Mouse (Mus musculus): ENCODE data around the gene Irf2bp2. TPM values are rescaled to one million over a fixed set of nuclear protein-coding genes. Genes with fewer than 3 reads are reported as not detected.
"Not testable (repeated sequence)": the region's sequence is repeated elsewhere in the genome, so short reads cannot be mapped to it uniquely, and the experiment has no call there.

The Irf2bp2 gene
- polyA plus RNA-seq, 1 experiment from 2014 or later, result 12.6 TPM

GRCm38 (mm10) chr8:126600816-126601243 lies 7.0 kb upstream of the Irf2bp2 start:
- no peak for ATAC-seq (ENCODE audit: borderline replicate concordance, extremely low read depth, low FRiP score, low TSS enrichment)
- peak overlapping the region; percentile 56 for H3K27ac ChIP-seq
- no peak overlapping the region for H3K4me3 ChIP-seq
- no peak overlapping the region for H3K9ac ChIP-seq
- no peak overlapping the region for H3K4me2 ChIP-seq
- WGBS, result 6% methylated on average over 7 of the region's 7 CpGs
- no peaks in the 10 kb centered on the region for H3K36me3 ChIP-seq
- peaks cover 58% of the 10 kb centered on the region for H3K4me1 ChIP-seq
- H3K9me3 ChIP-seq, result no peaks in the 10 kb centered on the region
- H3K27me3 ChIP-seq, result no peaks in the 10 kb centered on the region

DNA sequence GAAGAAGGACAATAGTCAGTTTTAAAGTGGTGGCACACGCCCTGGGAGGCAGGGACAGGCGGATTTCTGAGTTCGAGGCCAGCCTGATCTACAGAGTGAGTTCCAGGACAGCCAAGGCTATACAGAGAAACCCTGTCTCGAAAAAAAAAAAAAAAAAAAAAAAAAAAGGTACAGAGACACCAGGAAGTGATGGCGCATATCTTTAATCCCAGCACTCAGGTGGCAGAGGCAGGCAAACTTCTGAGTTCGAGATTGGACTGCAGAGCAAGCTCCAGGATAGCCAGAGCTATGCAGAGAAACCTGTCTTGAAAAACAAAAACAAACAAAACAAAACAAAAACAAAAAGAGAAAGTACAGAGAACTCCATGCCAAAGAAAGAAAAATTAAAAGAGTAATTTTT lies 6.6 kb upstream of the Irf2bp2 start:
- WGBS, result 76% methylated on average over 6 of the region's 6 CpGs
- not testable (repeated sequence) for H3K27me3 ChIP-seq; H3K9ac ChIP-seq; H3K9me3 ChIP-seq; H3K4me2 ChIP-seq; H3K4me3 ChIP-seq; ATAC-seq (ENCODE audit: borderline replicate concordance, extremely low read depth, low FRiP score, low TSS enrichment); H3K36me3 ChIP-seq
- H3K4me1 ChIP-seq, result peaks cover 63% of the 10 kb centered on the region
- peak overlapping the region; percentile 56 for H3K27ac ChIP-seq

- no peaks in the 10 kb centered on the region for H3K9me3 ChIP-seq
- no peak overlapping the region for H3K4me3 ChIP-seq
- no peak overlapping the region for H3K4me2 ChIP-seq
- no peaks in the 10 kb centered on the region for H3K36me3 ChIP-seq
- peaks cover 70% of the 10 kb centered on the region for H3K4me1 ChIP-seq
- WGBS, result 80% methylated on average over 4 of the region's 4 CpGs
- ATAC-seq (ENCODE audit: borderline replicate concordance, extremely low read depth, low FRiP score, low TSS enrichment), result no peak
- H3K9ac ChIP-seq, result no peak overlapping the region
- H3K27me3 ChIP-seq, result no peaks in the 10 kb centered on the region
- H3K27ac ChIP-seq, result no peak overlapping the region
Observed at GRCm38 (mm10) chr8:126599297-126599696, 5.5 kb upstream of the Irf2bp2 start.

GRCm38 (mm10) chr8:126598218-126598617 lies 4.4 kb upstream of the Irf2bp2 start:
- no peaks in the 10 kb centered on the region for H3K9me3 ChIP-seq
- WGBS, result 20% methylated on average over 12 of the region's 12 CpGs
- peaks cover 63% of the 10 kb centered on the region for H3K4me1 ChIP-seq
- H3K9ac ChIP-seq, result no peak overlapping the region
- H3K27ac ChIP-seq, result peak overlapping the region; percentile 100
- H3K36me3 ChIP-seq, result no peaks in the 10 kb centered on the region
- no peak overlapping the region for H3K4me2 ChIP-seq
- no peaks in the 10 kb centered on the region for H3K27me3 ChIP-seq
- H3K4me3 ChIP-seq, result no peak overlapping the region
- no peak for ATAC-seq (ENCODE audit: borderline replicate concordance, extremely low read depth, low FRiP score, low TSS enrichment)

- no peak overlapping the region for H3K4me3 ChIP-seq
- peaks cover 51% of the 10 kb centered on the region for H3K4me1 ChIP-seq
- H3K27me3 ChIP-seq, result no peaks in the 10 kb centered on the region
- no peaks in the 10 kb centered on the region for H3K9me3 ChIP-seq
- 48% methylated on average over 5 of the region's 5 CpGs for WGBS
- peak overlapping the region; percentile 0; the same call in 1 of the 2 replicates for H3K9ac ChIP-seq
- peak overlapping the region; percentile 100 for H3K27ac ChIP-seq
- H3K4me2 ChIP-seq, result peak overlapping the region; percentile 80
- ATAC-seq (ENCODE audit: borderline replicate concordance, extremely low read depth, low FRiP score, low TSS enrichment), result no peak
- H3K36me3 ChIP-seq, result no peaks in the 10 kb centered on the region
Observed at GRCm38 (mm10) chr8:126596721-126597120, 2.9 kb upstream of the Irf2bp2 start.

DNA sequence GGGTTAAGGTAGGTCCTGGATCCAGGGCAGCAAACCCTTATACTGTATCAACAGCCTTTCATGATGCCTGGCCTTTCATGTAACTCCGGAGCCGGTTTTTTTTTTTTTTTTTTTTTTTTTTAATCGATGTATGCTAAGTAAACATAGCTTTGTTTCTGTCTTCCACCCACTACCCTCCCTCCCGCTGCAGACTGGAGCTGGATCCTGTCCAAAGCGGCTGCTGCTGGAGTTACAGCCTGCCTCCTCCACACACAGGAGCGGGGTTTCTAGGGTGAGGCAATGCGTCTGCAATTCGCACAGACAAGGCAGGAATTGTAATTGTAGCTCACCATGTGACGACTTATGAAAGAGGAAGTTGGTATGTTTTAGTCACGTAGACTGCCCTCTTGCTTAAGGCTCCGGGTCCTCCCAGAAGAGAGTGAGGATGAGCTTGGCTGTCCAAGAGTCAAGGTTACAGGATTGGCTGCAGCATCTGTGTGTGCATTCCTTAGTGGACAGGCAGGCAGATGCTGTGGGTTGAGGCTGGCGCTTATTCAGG lies 2.4 kb upstream of the Irf2bp2 start:
- Histone ChIP-seq H3K9me3 (no peaks in the 10 kb centered on the region), H3K4me1 (peaks cover 45% of the 10 kb centered on the region), H3K27ac (peak overlapping the region; percentile 100), H3K36me3 (peaks cover 3% of the 10 kb centered on the region; the same call in 1 of the 2 replicates), H3K9ac (peak overlapping the region; percentile 58; the same call in 1 of the 2 replicates), H3K4me2 (peak overlapping the region; percentile 80), H3K4me3 (peak overlapping the region; percentile 87), H3K27me3 (no peaks in the 10 kb centered on the region)
- peak; percentile 64 for ATAC-seq (ENCODE audit: borderline replicate concordance, extremely low read depth, low FRiP score, low TSS enrichment)
- under 1% methylated on average over 12 of the region's 12 CpGs for WGBS

GRCm38 (mm10) chr8:126595204-126596061 lies 1.6 kb upstream of the Irf2bp2 start:
- Histone ChIP-seq H3K36me3 (peaks cover 5% of the 10 kb centered on the region; the same call in 1 of the 2 replicates), H3K9me3 (no peaks in the 10 kb centered on the region), H3K9ac (peak overlapping the region; percentile 58), H3K4me3 (peak overlapping the region; percentile 87), H3K27ac (peak overlapping the region; percentile 100), H3K4me2 (peak overlapping the region; percentile 80), H3K4me1 (peaks cover 38% of the 10 kb centered on the region), H3K27me3 (no peaks in the 10 kb centered on the region)
- ATAC-seq (ENCODE audit: borderline replicate concordance, extremely low read depth, low FRiP score, low TSS enrichment), result no peak
- WGBS, result 9% methylated on average over 15 of the region's 16 CpGs

- ATAC-seq (ENCODE audit: borderline replicate concordance, extremely low read depth, low FRiP score, low TSS enrichment), result peak; percentile 90
Observed at GRCm38 (mm10) chr8:126594481-126595000, 755 bp upstream of the Irf2bp2 start.

GRCm38 (mm10) chr8:126592771-126593571 lies 815 bp downstream of the Irf2bp2 start:
- Histone ChIP-seq H3K4me2 (peak overlapping the region; percentile 81), H3K36me3 (peaks cover 5% of the 10 kb centered on the region; the same call in 1 of the 2 replicates), H3K4me1 (peaks cover 40% of the 10 kb centered on the region), H3K27ac (peak overlapping the region; percentile 100), H3K4me3 (peak overlapping the region; percentile 87), H3K9ac (peak overlapping the region; percentile 89), H3K27me3 (no peaks in the 10 kb centered on the region), H3K9me3 (no peaks in the 10 kb centered on the region)
- ATAC-seq (ENCODE audit: borderline replicate concordance, extremely low read depth, low FRiP score, low TSS enrichment), result no peak
- WGBS, result 0% methylated on average over 74 of the region's 113 CpGs

More at GRCm38 (mm10) chr8:126594481-126595000, 755 bp upstream of the Irf2bp2 start:
- WGBS, result under 1% methylated on average over 48 of the region's 48 CpGs
- peaks cover 37% of the 10 kb centered on the region for H3K4me1 ChIP-seq
- H3K36me3 ChIP-seq, result peaks cover 5% of the 10 kb centered on the region; the same call in 1 of the 2 replicates
- H3K27ac ChIP-seq, result peak overlapping the region; percentile 100
- peak overlapping the region; percentile 62 for H3K9ac ChIP-seq
- H3K4me2 ChIP-seq, result peak overlapping the region; percentile 80
- no peaks in the 10 kb centered on the region for H3K27me3 ChIP-seq
- H3K9me3 ChIP-seq, result no peaks in the 10 kb centered on the region
- H3K4me3 ChIP-seq, result peak overlapping the region; percentile 87

DNA sequence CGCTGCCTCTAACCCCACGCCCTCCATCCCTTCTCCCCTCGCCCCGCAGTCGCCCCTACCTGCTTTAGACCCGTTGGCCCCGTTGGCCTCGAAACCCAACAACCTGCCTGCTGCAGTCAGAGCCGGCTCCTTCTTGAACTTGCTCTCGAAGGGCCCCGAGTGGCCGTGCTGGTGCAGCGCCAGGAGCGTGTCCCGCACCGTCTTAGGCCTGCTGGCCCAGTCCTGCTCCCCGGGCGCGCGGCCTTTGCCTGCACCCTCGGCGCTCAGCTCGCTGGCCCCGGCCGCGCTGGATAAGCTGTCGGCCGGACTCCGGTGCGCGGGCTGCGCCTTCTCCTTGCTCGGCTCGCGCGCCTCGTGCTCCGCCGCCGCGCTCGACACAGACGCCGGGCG lies 1.4 kb downstream of the Irf2bp2 start:
- Histone ChIP-seq H3K9ac (peak overlapping the region; percentile 89), H3K9me3 (no peaks in the 10 kb centered on the region), H3K36me3 (peaks cover 5% of the 10 kb centered on the region; the same call in 1 of the 2 replicates), H3K4me3 (peak overlapping the region; percentile 87), H3K27me3 (no peaks in the 10 kb centered on the region), H3K4me2 (peak overlapping the region; percentile 81), H3K4me1 (peaks cover 40% of the 10 kb centered on the region), H3K27ac (peak overlapping the region; percentile 100)
- 0% methylated on average over 42 of the region's 45 CpGs for WGBS
- ATAC-seq (ENCODE audit: borderline replicate concordance, extremely low read depth, low FRiP score, low TSS enrichment), result no peak

DNA sequence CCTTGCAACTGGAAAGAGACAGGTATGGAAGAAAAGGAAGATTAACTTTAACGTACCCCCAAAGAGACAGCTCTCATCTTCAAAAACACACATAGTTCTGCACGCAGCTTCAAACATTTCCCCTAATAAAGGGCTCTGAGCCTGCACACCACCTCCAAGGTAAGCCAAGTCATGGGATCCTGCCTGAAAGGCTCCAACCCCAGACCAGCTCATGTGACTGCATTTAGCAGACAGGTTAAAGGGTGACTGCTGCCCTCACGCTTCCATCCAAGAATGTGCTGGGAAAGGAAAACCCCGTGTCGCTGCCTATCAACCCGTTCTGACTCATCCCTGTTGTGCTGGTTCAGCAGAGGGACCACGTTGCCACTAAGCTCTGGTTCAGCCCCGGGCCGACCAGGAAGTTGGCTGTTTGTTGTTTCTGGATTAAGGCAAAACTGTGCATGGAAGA lies 1.9 kb downstream of the Irf2bp2 start:
- no peaks in the 10 kb centered on the region for H3K9me3 ChIP-seq
- WGBS, result under 1% methylated on average over 9 of the region's 9 CpGs
- peak overlapping the region; percentile 89 for H3K9ac ChIP-seq
- peak overlapping the region; percentile 81 for H3K4me2 ChIP-seq
- H3K4me3 ChIP-seq, result peak overlapping the region; percentile 87
- no peaks in the 10 kb centered on the region for H3K27me3 ChIP-seq
- H3K27ac ChIP-seq, result peak overlapping the region; percentile 100
- peaks cover 9% of the 10 kb centered on the region for H3K36me3 ChIP-seq
- no peak for ATAC-seq (ENCODE audit: borderline replicate concordance, extremely low read depth, low FRiP score, low TSS enrichment)
- peaks cover 38% of the 10 kb centered on the region for H3K4me1 ChIP-seq
